Mouse (Mus musculus): ENCODE measurements around the gene Slc6a1. TPM values are rescaled to one million over a fixed set of nuclear protein-coding genes. Genes with fewer than 3 reads are reported as not detected.

The Slc6a1 gene
- total and polyA plus RNA-seq, 2 experiments from 2014 or later: 208 to 507 TPM

DNA sequence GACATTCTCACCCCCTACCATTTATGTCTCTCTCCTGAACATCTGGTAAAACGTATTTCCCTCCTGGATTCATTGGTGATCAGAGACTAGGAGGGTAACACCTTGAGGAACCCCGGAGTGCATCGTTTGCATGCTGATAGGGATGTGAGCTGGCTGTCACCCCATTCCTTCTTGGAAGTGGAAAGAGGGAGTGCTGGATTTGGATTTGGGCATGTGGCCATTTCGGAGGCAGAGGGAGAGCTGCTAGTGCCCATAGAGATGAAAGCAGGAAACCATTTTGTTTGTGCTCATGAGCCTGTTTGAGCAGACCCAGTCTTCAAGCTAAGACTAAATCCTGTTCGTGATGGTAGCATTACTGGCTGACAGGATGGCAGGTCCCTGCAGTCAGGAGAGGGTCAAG is 9.0 kb downstream of the Slc6a1 start:
- no peak overlapping the region for H3K9ac ChIP-seq (replicated peaks; ENCODE audit: low read length, poor library complexity, severe bottlenecking)
- no peaks in the 10 kb centered on the region for H3K27me3 ChIP-seq (ENCODE audit: insufficient read depth, low read length)
- H3K9me3 ChIP-seq (ENCODE audit: low read length): no peaks in the 10 kb centered on the region
- peak overlapping the region; percentile 81 for H3K27ac ChIP-seq (ENCODE audit: low read depth, low read length)
- no peak overlapping the region for H3K4me2 ChIP-seq (ENCODE audit: low read depth, low read length, poor library complexity, severe bottlenecking)
- no peak for TF ChIP-seq CTCF (IDR thresholded peaks at IDR 0.05)
- no peaks in the 10 kb centered on the region for H3K36me3 ChIP-seq (ENCODE audit: insufficient read depth, low read length)
- no peak overlapping the region for H3K4me3 ChIP-seq (ENCODE audit: low read depth, low read length)
- 33% methylated on average over 5 of the region's 5 CpGs for WGBS
- ATAC-seq (ENCODE audit: low FRiP score) (no peak), DNase-seq (ENCODE audit: low spot score) (peak; percentile 46)
- peaks cover 49% of the 10 kb centered on the region for H3K4me1 ChIP-seq (ENCODE audit: insufficient read depth, low read length)

DNA sequence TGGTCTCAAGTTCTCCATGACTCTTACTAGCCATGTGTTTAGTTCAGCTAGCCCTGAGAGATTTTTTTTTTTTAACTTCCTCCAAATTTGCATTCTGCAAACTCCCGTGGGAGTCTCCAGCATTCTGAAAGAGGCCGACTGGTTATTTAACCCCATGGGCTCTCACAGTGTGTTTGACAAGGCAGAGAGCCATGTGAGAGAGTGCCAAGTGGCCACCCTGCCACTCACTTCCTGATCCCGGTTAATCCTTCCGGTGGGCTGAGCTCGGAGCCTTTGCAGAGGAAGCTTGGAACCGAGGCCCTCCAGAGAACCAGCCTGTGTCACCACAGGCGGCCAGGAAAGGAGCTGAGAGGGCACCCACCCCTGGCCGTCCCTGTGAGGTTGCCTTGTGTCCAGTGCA is 11.1 kb downstream of the Slc6a1 start:
- Histone ChIP-seq H3K36me3 (ENCODE audit: insufficient read depth, low read length) (no peaks in the 10 kb centered on the region), H3K4me3 (ENCODE audit: low read depth, low read length) (no peak overlapping the region), H3K9me3 (ENCODE audit: low read length) (no peaks in the 10 kb centered on the region), H3K4me2 (ENCODE audit: low read depth, low read length, poor library complexity, severe bottlenecking) (no peak overlapping the region), H3K27me3 (ENCODE audit: insufficient read depth, low read length) (no peaks in the 10 kb centered on the region), H3K4me1 (ENCODE audit: insufficient read depth, low read length) (peaks cover 53% of the 10 kb centered on the region), H3K9ac (replicated peaks; ENCODE audit: low read length, poor library complexity, severe bottlenecking) (0 out of 2 replicates have a peak overlapping the region, but pooled peaks have one; percentile 14), H3K27ac (ENCODE audit: low read depth, low read length) (peak overlapping the region; percentile 63)
- DNase-seq (ENCODE audit: low spot score) (peak; percentile 54), ATAC-seq (ENCODE audit: low FRiP score) (no peak)
- no peak for TF ChIP-seq CTCF (IDR thresholded peaks at IDR 0.05)
- 17% methylated on average over 8 of the region's 8 CpGs for WGBS

DNA sequence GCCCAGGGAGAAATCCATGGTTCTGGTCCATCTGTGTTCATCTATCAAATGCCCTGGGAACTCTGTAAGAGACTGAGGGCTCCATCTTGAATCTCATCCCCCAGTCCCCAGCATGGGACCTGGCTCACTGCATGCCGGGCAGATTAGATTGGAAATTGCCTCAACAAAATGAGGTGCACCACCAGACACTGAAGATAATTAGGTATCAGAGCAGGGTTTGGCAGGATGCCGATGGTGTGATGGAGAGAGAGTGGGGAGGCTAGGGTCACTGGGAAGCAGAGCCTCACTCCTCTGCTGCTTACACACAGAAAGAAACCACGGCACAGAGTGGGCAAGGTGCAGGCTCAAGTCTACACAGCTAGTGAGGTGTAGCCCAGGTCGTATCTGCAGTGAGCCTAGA is 12.7 kb downstream of the Slc6a1 start:
- TF ChIP-seq CTCF (IDR thresholded peaks at IDR 0.05): no peak
- ATAC-seq (ENCODE audit: low FRiP score) (no peak), DNase-seq (ENCODE audit: low spot score) (peak; percentile 29)
- no peaks in the 10 kb centered on the region for H3K27me3 ChIP-seq (ENCODE audit: insufficient read depth, low read length)
- peaks cover 4% of the 10 kb centered on the region; the same call in 1 of the 2 replicates for H3K36me3 ChIP-seq (ENCODE audit: insufficient read depth, low read length)
- H3K27ac ChIP-seq (ENCODE audit: low read depth, low read length): no peak overlapping the region
- no peak overlapping the region for H3K4me3 ChIP-seq (ENCODE audit: low read depth, low read length)
- no peak overlapping the region for H3K4me2 ChIP-seq (ENCODE audit: low read depth, low read length, poor library complexity, severe bottlenecking)
- H3K9me3 ChIP-seq (ENCODE audit: low read length): no peaks in the 10 kb centered on the region
- H3K9ac ChIP-seq (replicated peaks; ENCODE audit: low read length, poor library complexity, severe bottlenecking): no peak overlapping the region
- 68% methylated on average over 4 of the region's 4 CpGs for WGBS
- H3K4me1 ChIP-seq (ENCODE audit: insufficient read depth, low read length): peaks cover 42% of the 10 kb centered on the region

- Histone ChIP-seq H3K9ac (replicated peaks; ENCODE audit: low read length, poor library complexity, severe bottlenecking) (peak overlapping the region; percentile 24; the same call in 1 of the 2 replicates), H3K4me1 (ENCODE audit: insufficient read depth, low read length) (peaks cover 25% of the 10 kb centered on the region)
- TF ChIP-seq CTCF (IDR thresholded peaks at IDR 0.05): peak; percentile 63
These were observed 15.0 kb downstream of the Slc6a1 start for GRCm38 (mm10) chr6:114297260-114298002.

DNA sequence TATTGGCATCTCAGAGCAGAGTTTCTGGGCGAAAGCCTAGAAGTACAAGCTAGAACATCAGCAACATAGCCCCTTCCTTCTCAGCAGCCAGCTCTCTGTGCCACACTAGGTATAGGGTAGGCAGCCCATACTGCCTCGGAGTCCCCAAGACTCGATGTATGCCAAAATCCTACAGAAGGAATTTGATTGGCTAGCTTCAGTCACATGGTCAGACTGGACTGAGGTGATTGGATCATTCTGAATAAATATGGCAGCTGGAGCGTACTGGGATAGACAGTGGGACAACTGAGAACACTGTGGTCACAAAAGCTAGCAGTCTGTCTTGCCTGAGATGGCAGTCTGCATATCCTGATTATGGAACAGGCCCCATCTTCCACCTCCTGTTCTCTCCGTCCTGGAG is 17.3 kb downstream of the Slc6a1 start:
- ATAC-seq (ENCODE audit: low FRiP score): no peak
- Histone ChIP-seq H3K9ac (replicated peaks; ENCODE audit: low read length, poor library complexity, severe bottlenecking) (no peak overlapping the region), H3K9me3 (ENCODE audit: low read length) (no peaks in the 10 kb centered on the region), H3K4me2 (ENCODE audit: low read depth, low read length, poor library complexity, severe bottlenecking) (no peak overlapping the region), H3K4me1 (ENCODE audit: insufficient read depth, low read length) (peaks cover 10% of the 10 kb centered on the region), H3K27ac (ENCODE audit: low read depth, low read length) (no peak overlapping the region), H3K36me3 (ENCODE audit: insufficient read depth, low read length) (peaks cover 39% of the 10 kb centered on the region), H3K27me3 (ENCODE audit: insufficient read depth, low read length) (no peaks in the 10 kb centered on the region), H3K4me3 (ENCODE audit: low read depth, low read length) (no peak overlapping the region)
- WGBS: 85% methylated on average over 5 of the region's 5 CpGs
- no peak for DNase-seq (ENCODE audit: low spot score)
- no peak for TF ChIP-seq CTCF (IDR thresholded peaks at IDR 0.05)

More at GRCm38 (mm10) chr6:114297260-114298002, 15.0 kb downstream of the Slc6a1 start:
- Histone ChIP-seq H3K27me3 (ENCODE audit: insufficient read depth, low read length) (no peaks in the 10 kb centered on the region), H3K9me3 (ENCODE audit: low read length) (no peaks in the 10 kb centered on the region), H3K4me3 (ENCODE audit: low read depth, low read length) (no peak overlapping the region), H3K36me3 (ENCODE audit: insufficient read depth, low read length) (peaks cover 18% of the 10 kb centered on the region), H3K27ac (ENCODE audit: low read depth, low read length) (peak overlapping the region; percentile 63), H3K4me2 (ENCODE audit: low read depth, low read length, poor library complexity, severe bottlenecking) (no peak overlapping the region)
- DNase-seq (ENCODE audit: low spot score) (peak; percentile 65), ATAC-seq (ENCODE audit: low FRiP score) (peak; percentile 59)
- WGBS: 25% methylated on average over 9 of the region's 10 CpGs

GRCm38 (mm10) chr6:114300737-114301136 is 18.3 kb downstream of the Slc6a1 start:
- Histone ChIP-seq H3K27me3 (ENCODE audit: insufficient read depth, low read length) (no peaks in the 10 kb centered on the region), H3K9ac (replicated peaks; ENCODE audit: low read length, poor library complexity, severe bottlenecking) (no peak overlapping the region), H3K4me1 (ENCODE audit: insufficient read depth, low read length) (peaks cover 10% of the 10 kb centered on the region), H3K27ac (ENCODE audit: low read depth, low read length) (no peak overlapping the region), H3K4me2 (ENCODE audit: low read depth, low read length, poor library complexity, severe bottlenecking) (no peak overlapping the region), H3K9me3 (ENCODE audit: low read length) (no peaks in the 10 kb centered on the region), H3K36me3 (ENCODE audit: insufficient read depth, low read length) (peaks cover 49% of the 10 kb centered on the region), H3K4me3 (ENCODE audit: low read depth, low read length) (no peak overlapping the region)
- WGBS: 52% methylated on average over 11 of the region's 11 CpGs
- no peak for ATAC-seq (ENCODE audit: low FRiP score)
- no peak for TF ChIP-seq CTCF (IDR thresholded peaks at IDR 0.05)
- DNase-seq (ENCODE audit: low spot score): no peak
